Mouse (Mus musculus): ENCODE measurements at regions not wholly inside any gene's neighbourhood (a gene's known extent, or its start where the extent isn't known, plus 50 kb on each side); places are given as distances from the start of the nearest gene placed in this dataset.
A peak's percentile ranks its signal among the peaks of the same experiment; 100 is the strongest.
"Not testable (repeated sequence)": the region's sequence is repeated elsewhere in the genome, so short reads cannot be mapped to it uniquely, and the experiment has no call there.

DNA sequence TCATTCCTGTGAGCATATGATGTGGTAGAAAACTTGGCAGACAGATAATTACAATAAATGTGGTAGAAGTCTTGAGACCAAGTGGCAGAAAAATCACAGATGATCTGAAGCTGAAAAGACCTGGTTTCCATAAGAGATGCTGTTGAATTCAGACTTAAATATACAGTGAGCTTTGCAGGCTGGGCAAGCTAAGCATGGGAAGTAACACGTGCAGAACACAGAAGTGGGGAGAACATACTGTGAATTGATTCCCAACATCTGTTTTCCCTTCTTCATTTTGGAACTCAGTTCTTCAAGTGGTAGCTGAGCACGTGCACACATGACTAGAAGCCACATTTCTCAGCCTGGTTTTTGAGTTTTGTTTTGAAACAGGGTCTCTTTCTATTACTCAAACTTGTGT lies 157.8 kb downstream of the Mterf1b start:
- DNase-seq (ENCODE audit: extremely low spot score in 1 of 2, low spot score in 1 of 2) = peak; percentile 1 to 13

DNA sequence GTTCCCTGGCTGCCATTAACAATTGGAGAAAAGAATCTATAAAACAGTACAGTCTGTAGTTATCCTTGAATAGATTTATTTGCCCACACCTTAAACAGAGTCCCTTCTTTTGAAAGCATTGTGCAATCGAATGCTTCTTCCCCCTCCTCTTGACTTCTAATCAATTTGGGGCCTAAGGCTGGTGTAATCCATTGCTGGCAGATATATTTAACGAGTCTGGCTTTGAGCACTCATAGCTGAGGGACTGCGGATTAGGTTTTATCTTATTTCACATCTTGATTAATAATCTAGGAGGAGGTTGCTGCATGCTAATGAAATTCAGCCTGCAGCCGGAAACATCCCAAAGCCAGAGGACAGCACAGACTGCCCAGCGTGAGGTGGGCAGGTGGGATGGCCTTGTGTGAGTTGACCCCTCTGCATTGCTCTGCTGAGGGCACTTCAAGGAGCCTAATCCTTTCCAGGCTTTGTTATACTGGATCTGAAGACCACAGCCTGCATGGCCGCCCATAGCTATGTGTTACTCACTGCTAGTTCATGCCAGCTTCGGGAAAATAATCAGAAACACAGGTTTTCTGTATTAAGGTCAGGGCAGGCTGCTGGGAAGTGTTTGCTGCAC lies 163.6 kb downstream of the Mterf1b start:
- DNase-seq (ENCODE audit: extremely low spot score in 1 of 2, low spot score in 1 of 2) = no peak

DNA sequence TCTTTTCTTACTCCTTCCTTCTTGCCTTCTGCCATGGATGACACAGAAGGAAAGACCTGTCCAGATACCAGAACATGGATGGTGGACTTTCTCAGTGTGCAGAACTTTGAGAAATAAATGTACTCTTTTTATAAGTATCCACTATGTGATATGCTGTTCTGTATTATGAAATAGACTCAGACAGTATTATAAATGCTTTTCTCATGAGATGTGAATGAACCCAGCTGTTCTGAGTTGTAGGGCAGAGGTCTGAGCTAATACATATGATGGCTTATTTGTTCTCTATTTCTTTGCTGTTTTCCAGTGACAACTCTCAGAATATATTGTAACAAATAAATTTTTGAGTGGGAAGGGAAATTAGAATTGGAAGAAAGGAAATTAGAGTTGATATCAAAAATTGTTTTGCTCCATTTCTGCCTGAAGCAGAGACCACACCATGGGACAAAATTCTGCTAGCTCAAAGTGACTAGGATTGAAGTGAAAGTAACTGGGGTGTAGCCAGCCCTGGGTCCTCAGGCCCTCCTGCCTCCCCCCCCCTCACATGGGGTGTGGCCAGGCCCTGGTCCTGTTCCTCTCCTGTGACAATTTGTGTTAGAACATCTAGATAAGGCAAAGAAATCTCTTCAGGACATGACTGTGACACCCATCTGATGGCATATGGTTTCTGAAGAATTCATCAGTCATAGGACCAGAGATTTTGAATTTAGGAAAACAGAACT lies 164.5 kb downstream of the Mterf1b start:
- not testable (repeated sequence) for DNase-seq (ENCODE audit: extremely low spot score in 1 of 2, low spot score in 1 of 2)

DNA sequence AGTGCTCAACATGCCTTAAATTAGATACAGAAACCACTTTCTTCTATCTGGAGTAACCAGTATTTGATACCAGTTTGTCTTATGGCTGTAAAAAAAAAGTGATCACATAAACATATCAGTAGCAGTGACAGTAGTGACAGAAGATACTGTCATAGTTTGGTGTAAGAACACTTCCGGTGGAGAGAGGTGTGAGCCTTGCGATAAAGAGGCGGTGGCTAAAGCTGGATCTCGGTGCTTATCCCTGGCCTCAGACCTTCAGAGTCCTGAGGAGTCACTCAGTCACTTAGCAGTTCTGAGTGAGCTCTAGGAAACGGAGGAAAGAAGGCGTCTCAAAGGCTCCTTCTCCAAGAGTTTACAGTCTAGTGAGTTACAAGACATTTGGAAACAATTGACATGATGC lies 169.4 kb downstream of the Mterf1b start:
- not testable (repeated sequence) for DNase-seq (ENCODE audit: extremely low spot score in 1 of 2, low spot score in 1 of 2)

DNA sequence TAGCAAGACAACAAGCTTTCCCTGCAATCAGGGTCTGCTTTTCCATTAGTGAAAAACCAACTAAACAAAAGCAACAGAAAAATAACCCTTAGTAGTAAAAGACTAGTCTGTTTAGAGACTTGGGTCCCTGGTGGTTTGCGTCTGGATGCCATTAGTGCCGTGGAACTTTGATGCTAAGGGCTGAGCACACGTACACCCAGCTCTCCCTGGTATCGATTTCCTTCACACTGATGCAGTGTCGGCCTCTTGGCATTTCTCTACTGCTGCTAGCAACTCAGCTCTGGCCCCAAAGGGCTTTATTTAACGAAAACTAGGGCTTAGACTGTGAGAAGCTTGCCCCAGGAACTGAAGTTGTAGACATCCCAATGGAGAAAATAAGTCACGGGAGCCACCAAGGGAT lies 192.6 kb downstream of the Mterf1b start:
- DNase-seq (ENCODE audit: extremely low spot score in 1 of 2, low spot score in 1 of 2) = not testable (repeated sequence)

DNA sequence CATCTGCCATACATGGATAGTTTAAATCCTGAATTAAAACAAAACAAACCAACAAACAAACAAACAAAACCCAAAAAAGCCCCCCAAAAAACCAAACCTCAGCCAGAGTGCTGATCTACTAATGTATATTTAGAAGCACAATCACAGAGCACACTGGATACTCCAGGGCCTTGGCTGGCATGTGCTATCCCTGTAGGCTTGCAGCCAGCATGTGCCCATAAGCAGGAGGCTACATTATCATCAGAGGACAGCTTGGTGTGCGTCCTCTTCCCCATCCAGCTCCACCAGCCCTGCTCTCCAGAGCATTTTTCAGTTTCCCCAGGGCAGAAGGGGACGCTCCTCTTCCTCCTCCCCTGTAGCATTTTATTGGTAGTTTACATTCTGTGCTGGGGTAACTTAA lies 198.9 kb downstream of the Mterf1b start:
- DNase-seq (ENCODE audit: extremely low spot score in 1 of 2, low spot score in 1 of 2) = no peak

DNA sequence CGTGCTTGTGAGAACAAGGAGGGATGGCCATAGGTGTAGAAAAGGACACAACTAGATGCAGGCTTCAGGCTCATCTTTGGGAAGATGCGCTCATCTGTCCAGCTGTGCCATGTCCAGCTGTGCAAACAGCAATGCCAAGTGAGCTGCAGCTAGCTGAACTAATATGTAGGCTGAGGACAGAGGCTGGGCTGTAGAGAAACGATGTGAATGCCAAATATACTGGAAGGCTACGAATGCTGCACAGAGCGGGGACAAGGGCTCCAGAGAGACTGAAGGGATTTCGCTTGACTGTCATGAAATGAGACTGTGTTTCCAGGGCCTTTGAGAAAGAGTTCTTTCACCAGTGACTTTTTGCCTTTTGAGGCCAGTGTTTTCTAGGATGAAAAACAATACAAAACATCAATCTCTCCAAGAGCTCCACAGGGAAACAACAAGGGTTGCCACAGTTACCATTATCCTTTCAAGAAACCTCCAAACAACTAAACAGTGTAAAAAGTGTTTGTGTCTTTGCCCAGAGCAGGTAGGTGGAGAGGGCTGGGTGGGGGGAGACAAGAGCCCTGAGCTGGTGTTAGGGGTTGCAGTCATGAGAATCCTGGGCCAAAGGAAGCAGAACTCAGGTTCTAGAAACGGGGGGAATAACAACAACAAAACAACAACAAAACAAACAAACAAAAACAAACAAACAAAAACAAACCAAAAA lies 202.3 kb downstream of the Mterf1b start:
- DNase-seq (ENCODE audit: extremely low spot score in 1 of 2, low spot score in 1 of 2) = not testable (repeated sequence)

DNA sequence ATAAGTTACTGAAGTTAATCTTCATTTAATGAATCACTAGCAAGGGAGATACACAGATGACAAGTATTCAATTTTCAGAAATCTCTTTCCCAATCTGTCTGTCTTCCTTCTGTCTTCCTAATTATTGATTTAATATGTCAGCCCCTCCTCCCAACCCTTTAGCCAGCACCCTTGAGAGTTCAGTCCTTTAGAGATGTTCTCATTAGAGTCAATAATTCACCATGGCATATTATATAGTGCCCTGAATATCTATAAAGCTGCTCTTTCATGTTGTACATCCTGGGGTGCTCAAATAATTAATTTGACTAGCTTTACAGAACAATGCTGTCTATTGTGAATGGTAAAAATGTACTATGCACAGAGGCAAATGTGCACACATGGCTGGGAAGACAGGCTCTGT lies 205.9 kb downstream of the Mterf1b start:
- no peak for DNase-seq (ENCODE audit: extremely low spot score in 1 of 2, low spot score in 1 of 2)

DNA sequence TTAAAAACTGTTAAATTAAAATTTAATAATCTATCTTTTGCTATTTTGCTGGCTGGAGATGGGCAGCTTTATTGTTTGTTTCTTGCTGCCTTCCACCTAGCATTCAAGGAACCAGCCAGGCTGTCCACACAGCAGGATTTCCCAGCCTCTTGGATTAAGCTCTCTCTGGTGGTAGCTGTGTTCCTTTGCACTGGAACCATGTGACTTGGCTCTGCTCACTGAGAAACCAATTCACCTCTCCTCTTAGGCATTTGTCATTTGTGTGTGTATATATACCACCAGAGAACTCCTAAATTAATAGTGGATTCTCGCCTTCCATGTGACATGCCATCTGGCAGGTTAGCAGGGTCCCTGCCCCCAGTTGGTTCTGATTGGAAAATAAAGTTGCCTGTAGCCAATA lies 225.6 kb downstream of the Mterf1b start:
- no peak for DNase-seq (ENCODE audit: extremely low spot score in 1 of 2, low spot score in 1 of 2)

Data from frontal cortex, adult 2 months (tissue).